Mouse (Mus musculus): ENCODE measurements around the gene Arhgap15.

Arhgap15 gene

DNA sequence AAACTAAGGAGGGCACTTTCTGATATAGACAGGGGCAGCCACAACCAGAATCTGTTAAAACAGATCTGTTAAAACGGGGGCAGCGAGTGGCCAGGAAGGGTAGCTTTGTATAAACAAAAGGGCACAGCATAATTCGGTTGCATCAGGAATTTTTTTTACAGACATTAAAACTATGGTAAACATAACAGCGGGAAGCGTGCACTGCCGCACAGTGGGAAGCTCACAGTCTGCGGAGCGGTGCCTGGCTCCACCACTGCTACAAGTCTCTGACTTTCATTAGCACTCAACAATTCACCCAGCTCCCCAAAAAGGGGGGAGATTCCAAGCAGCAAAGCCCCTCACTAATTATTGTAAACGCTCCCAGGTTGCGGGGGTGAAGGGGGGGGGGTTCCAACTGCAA is 562.6 kb downstream of the Arhgap15 start:
- no peak for DNase-seq

GRCm38 (mm10) chr2:44313573-44313972 is 564.9 kb downstream of the Arhgap15 start:
- DNase-seq: no peak

DNA sequence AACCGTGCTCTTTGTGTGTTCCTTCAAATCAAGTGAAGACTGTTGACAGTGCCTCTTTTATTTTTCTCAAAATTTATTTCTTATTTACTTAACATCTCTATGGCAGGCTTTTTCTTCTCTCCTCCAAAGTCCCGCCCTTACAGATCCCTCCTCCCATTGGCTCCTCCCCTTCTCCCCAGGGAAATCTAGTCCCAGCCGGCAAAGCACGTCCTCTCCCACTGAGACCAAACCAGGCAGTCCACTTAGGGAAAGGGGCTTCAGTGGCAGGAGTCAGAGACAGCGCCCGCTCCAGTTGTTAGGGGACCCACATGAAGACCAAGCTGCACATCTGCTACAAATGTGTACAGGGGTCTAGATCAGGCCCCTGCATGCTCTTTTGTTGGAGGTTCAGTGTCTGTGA is 569.8 kb downstream of the Arhgap15 start:
- peak; percentile 16 for DNase-seq

DNA sequence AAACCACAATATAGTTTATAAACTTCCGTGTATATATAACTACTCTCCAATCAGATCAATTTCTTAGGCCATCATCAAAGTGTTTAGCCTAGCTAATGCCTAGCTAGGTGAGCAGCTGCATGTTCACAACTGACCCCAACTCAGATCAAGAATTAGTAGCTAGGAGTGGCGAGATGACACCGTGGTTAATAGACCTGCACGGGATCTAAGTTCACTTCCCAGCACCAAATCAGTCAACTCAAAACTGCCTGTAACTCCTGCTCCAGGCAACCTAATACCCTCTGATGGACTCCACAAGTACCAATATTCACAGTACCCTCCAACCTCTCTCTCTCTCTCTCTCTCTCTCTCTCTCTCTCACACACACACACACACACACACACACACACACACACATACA is 570.9 kb downstream of the Arhgap15 start:
- no peak for DNase-seq

DNA sequence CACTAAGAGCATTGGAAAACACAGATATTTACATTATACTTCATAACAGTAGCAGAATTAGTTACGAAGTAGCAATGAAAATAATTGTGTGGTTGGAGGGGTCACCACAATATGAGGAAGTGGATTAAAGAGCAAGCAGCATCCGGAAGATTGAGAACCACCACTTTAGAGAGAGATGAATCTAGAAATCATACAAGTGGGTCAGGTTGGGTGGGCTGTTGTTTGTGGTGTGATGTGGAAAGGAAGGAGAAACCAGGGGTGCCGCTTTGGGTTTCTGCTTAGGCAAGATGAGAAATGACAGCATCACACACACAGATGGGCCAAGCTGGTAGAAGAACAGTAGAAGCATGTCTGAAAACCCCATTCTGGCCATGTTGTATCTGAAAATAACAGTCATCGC is 575.2 kb downstream of the Arhgap15 start:
- DNase-seq: no peak

- no peak for DNase-seq
Observed at GRCm38 (mm10) chr2:44333295-44333694, 584.7 kb downstream of the Arhgap15 start.

DNA sequence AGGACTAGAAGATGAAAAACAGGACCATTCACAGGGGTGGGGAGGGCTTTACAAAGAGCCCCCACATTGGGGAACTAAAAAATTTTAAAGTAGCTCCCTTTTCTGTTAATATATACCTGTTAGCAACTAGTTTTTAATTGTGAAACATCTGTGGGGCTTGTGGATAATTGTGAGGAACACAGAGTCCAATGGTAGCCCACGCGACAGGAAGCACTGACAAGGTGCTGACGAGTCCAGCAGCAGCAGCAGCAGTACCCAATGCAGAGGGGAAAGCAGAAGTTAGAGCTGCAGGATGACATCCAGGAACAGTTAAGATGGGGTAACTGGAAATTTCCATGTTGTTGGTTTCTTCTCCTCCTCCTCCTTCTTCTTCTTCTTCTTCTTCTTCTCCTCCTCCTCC is 585.4 kb downstream of the Arhgap15 start:
- no peak for DNase-seq

DNA sequence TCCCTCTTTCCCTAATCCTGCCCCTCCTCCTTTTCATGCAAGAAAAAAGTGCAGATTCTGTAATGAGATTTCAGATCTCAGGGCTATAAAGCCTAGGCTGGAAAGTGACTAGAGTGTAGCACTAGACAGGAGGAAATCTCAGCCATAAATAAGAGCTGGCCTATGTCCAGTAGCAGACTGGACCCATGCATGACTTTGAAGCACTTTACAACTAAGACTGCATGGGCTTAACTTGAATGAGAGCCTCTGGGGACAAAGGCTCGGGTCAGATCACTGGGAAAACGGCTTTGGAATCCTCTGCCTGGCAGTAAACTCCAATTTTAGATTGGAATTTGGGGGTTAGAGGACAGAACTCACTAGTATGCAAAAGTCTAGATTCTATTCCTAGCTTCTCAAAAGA is 585.9 kb downstream of the Arhgap15 start:
- DNase-seq: no peak

GRCm38 (mm10) chr2:44336720-44337354 is 588.2 kb downstream of the Arhgap15 start:
- DNase-seq: peak; percentile 35

GRCm38 (mm10) chr2:44338467-44338866 is 589.8 kb downstream of the Arhgap15 start:
- DNase-seq: no peak

DNA sequence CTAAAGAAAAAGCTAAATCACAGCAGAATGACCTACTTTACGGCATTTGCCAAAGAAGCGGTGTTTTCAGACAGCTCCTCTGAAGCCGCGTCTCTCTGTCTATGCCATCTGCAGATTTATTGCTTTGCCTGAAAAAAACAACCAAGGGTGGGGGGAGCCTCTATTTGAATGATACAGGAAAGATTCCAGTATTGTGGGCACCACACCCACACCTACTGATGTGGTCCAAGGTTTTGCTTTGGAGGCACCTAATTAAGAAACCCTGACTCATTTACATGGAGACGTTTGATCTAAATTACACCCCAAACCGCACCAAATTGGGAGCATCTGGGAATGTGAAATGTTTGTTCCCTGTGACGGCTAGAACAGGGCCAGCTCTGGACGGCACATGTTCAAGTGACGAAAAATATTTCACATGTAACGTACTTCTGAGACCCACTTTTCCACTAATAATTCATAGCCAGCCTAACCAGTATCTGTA is 592.5 kb downstream of the Arhgap15 start:
- DNase-seq: no peak

GRCm38 (mm10) chr2:44344861-44345260 is 596.2 kb downstream of the Arhgap15 start:
- DNase-seq: no peak

DNA sequence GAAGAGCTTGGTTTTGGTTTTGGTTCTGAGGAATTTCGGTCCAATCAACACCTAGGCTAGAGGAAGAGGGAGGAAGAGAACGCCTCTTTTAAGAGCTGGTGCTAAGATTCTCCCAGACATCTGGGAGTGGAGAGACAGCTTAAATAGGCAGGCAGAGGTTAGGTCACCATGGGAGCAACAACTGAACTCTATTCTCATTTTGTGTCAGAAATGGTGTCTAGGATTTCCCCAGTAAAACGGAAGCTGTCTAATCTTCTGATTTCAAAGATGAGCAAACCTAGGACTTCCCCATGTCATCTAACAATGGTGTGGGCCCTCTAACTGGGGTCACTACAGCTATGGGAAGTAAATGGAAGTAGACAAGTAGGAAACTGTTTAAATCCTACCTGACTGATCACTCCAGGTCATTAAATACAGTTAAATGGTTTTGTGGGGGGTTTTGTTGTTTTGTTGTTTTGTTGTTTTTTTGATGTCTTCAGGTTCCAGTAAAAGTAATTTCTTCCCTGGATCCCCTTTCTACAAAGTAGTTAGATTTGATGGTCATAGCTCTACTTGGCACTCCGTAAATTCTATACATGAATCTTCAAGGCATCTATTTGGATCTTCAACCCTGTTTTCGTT is 596.8 kb downstream of the Arhgap15 start:
- no peak for DNase-seq

DNA sequence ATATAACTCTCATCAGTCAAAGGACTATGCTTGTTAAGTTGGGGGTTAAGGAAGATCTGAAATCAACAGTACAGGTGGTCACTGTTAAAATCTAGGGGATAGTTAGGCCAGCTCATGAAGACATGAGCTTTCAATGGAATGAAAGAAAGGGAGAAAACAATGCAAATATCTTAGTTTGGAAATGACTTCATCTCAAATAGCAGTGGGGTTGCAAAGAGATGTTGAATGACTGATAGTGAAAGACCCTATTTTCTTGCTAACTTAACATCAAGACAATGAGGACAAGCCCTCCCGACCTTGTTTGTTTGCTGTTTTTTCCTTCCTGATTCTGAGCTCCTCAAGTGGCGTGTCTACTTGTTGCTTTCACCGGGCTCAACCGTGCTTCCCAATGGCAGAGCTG is 597.6 kb downstream of the Arhgap15 start:
- no peak for DNase-seq

- DNase-seq: no peak
Observed at GRCm38 (mm10) chr2:44347781-44348180, 599.2 kb downstream of the Arhgap15 start.

- no peak for DNase-seq
Observed at GRCm38 (mm10) chr2:44349101-44349500, 600.5 kb downstream of the Arhgap15 start.

DNA sequence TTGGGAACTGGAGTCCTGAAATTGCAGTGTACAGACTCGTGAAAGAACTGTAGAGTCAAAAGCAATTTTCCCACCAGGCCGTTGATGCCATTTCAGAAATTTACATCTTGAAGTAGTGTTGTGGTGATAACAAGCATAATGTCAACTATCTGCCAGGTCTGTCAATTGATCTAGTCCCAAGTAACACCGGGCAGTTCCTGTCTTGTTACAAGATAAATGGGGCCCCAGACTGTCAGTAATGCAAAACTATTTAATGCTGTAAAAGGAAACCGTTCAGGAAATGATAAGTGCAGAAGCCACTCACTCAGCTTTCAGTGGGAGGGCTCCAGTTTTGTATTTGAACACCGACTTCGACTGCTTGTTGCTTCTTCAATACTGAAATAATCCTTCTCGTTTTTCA is 604.3 kb downstream of the Arhgap15 start:
- DNase-seq: no peak

GRCm38 (mm10) chr2:44353594-44353993 is 605.0 kb downstream of the Arhgap15 start:
- DNase-seq: no peak

DNA sequence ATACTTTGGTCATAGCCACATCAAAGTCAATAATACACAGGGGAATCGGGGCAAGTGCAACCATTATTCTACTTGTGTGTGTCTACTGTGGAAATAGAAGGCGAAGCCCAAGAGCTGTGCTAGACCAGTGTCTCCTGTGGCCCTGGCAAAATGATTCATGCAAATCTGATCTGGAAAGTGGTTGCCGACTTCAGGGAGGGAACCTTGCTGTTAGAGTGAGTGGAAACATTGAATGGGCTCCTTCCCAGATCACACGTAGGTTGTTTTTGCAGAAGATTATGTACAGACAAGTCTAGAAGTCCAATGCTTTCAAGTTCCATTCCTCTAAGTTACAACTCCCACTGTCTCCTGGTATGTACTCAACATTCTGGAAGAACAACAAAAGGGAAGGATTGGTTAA is 606.2 kb downstream of the Arhgap15 start:
- DNase-seq: no peak

DNA sequence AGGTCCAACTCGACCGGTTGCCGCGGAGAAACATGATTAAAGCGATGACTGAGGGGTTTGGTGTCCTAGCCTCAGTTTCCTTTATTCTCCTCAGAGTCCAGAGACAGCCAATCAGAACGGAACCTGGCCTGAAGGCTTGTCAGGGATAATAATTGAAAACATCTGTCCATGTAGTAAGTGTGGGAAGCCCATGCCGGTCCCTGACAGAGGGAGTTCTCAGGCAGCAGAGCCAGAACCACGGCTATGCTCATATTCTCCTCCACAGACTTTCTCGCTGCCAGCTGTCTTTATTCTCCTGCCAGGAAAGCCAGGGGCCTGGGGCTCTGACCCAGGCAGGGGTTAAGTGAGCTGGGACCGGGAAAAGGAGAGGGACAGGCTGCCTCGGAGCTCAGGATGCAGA is 606.7 kb downstream of the Arhgap15 start:
- no peak for DNase-seq

DNA sequence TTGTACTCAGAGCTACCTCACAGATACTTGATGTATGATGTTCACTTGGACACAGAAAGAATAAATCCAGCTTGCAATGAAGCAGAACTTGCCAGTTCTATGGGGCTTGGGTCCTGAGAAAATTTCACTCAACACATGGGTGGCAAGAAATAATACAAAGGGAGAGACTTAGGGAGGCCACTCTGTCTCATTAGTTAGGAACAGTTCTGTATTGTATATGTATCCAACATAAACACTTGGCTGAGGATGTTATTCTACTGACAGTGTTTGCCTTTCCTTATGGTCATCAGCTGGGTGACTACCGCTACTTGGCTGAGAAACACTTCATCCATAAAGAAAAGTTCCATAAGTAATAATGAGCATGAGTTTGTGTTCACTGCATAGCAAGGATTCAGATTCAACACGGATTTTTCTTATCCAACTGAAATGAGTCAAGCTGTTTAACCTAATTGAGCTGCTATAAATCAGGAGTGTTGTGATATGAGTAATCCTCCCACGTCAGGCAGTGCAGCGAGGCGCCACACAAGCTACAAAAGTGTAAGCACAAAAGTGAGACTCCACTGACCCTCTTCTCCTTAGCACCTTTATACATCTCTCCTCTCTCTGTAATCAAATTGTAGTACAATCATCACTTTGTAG is 607.7 kb downstream of the Arhgap15 start:
- DNase-seq: no peak

- DNase-seq: no peak
Observed at GRCm38 (mm10) chr2:44356887-44357251, 608.2 kb downstream of the Arhgap15 start.

GRCm38 (mm10) chr2:44380225-44380624 is 631.6 kb downstream of the Arhgap15 start:
- DNase-seq: no peak

DNA sequence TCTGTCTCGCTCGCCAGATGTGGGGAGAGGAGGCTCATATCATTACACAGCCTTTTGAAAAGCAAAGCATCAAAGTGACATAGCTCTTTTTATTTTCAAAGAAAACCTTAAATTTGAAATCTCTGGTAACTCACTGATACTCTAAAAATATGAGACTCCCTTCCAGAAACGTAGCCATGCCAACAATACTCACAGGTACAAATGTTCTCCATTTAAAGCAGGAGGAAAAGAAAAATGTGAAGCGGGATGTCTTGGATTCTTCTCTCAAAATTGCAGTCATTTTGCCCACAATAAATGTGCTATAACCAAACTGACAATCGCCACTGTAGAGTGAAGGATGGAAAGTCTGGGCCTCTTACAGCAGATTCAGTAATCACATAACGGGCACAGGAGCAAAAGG is 635.9 kb downstream of the Arhgap15 start:
- no peak for DNase-seq

Data from lung, postnatal 36 days (tissue).